In the genomic region with DNA sequence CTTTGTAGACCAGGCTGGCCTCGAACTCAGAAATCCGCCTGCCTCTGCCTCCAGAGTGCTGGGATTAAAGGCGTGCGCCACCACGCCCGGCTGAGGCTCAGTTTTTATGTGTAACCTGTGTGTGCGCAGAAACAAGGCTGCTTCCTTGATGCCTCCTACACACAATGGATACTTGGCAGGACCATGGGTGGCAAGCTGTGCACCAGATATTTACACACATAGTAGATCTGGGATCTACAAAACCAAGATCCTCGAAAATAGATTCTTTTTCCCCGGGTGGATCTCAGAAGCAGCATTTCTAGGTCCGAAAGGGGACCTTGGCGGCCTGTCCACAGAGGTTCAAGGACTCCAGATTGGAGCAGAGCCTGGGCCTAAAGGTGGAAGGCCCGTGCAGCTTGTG, we compare ENCODE assay signal across 7 mouse cellular contexts. TPM values are rescaled to one million over a fixed set of nuclear protein-coding genes. Genes with fewer than 3 reads are reported as not detected.
A peak's percentile ranks its signal among the peaks of the same experiment; 100 is the strongest.
DNase-seq lines count a peak whose midpoint lies in the region; ATAC-seq lines count a peak whose summit lies in the region.

No protein-coding gene starts in this region.

- H3K27me3 ChIP-seq in neural tube, embryonic 11.5 days (ENCODE audit: control insufficient read depth, insufficient read depth, low read length) = peaks cover 15% of the 10 kb centered on the region
- peaks cover 20% of the 10 kb centered on the region for H3K27me3 ChIP-seq in limb, embryonic 15.5 days

- H3K27ac ChIP-seq in neural tube, embryonic 11.5 days (ENCODE audit: low read depth, low read length) = no peak overlapping the region
- no peak overlapping the region; the same call in 1 of the 2 replicates for H3K27ac ChIP-seq in limb, embryonic 15.5 days

- no peaks in the 10 kb centered on the region for H3K9me3 ChIP-seq in neural tube, embryonic 11.5 days (ENCODE audit: control insufficient read depth, low read length)
- H3K9me3 ChIP-seq in limb, embryonic 15.5 days = no peaks in the 10 kb centered on the region

- no peak overlapping the region for H3K9ac ChIP-seq in neural tube, embryonic 11.5 days (ENCODE audit: low read length)
- no peak overlapping the region for H3K9ac ChIP-seq in limb, embryonic 15.5 days

- DNase-seq in neural tube, embryonic 11.5 days (ENCODE audit: low spot score) = no peak
- no peak for DNase-seq in neural tube, embryonic 10.5 days (ENCODE audit: extremely low spot score, low spot score)
- DNase-seq in yolk sac, embryonic 10.5 days (ENCODE audit: low spot score) = peak; percentile 49
- DNase-seq in cerebellum, adult 11-12 months = no peak
- no peak for DNase-seq in left cerebral cortex, adult 18-20 months (ENCODE audit: low spot score in 2 of 2)

- H3K4me1 ChIP-seq in neural tube, embryonic 11.5 days (ENCODE audit: control insufficient read depth, insufficient read depth, low read length) = peaks cover 14% of the 10 kb centered on the region; the same call in 1 of the 2 replicates
- peaks cover 39% of the 10 kb centered on the region for H3K4me1 ChIP-seq in limb, embryonic 15.5 days

- WGBS in neural tube, embryonic 11.5 days = 48% methylated on average over 12 of the region's 12 CpGs
- 46% methylated on average over 12 of the region's 12 CpGs for WGBS in limb, embryonic 15.5 days

- peak overlapping the region; percentile 98 for H3K4me2 ChIP-seq in neural tube, embryonic 11.5 days (ENCODE audit: low read depth)
- H3K4me2 ChIP-seq in limb, embryonic 15.5 days = peak overlapping the region; percentile 98

- H3K4me3 ChIP-seq in neural tube, embryonic 11.5 days (ENCODE audit: low read depth, low read length) = peak overlapping the region; percentile 79
- H3K4me3 ChIP-seq in limb, embryonic 15.5 days = peak overlapping the region; percentile 63

- no peaks in the 10 kb centered on the region for H3K36me3 ChIP-seq in neural tube, embryonic 11.5 days (ENCODE audit: control insufficient read depth, insufficient read depth, low read length)
- H3K36me3 ChIP-seq in limb, embryonic 15.5 days = no peaks in the 10 kb centered on the region

- no peak for ATAC-seq in neural tube, embryonic 11.5 days (ENCODE audit: insufficient read depth, low FRiP score, low TSS enrichment)
- 0 out of 2 replicates have a peak, but pooled peaks have one; percentile 7 for ATAC-seq in erythroid progenitor cell, adult 5-6 weeks (replicated peaks; ENCODE audit: low FRiP score, poor library complexity, severe bottlenecking)
- no peak; the same call in 1 of the 2 replicates for ATAC-seq in limb, embryonic 15.5 days (ENCODE audit: insufficient number of reproducible peaks, low FRiP score, low TSS enrichment, low read depth)

RNA-seq across cellular contexts. Expression of a gene that starts 0.5 kb away (rescaled TPM):
- polyA plus RNA-seq in neural tube, embryonic 11.5 days (2014; fragmentation: Nextera tagmentation; extraction: Ambion mirVana) = 4.0 and 5.3 TPM in 2 replicates
- 1.1 TPM in 1 of 2 replicates, not detected in the other for total RNA-seq in erythroid progenitor cell, adult 5-6 weeks (2015; ENCODE audit: low replicate concordance)
- total RNA-seq in erythroid progenitor cell, adult 5-6 weeks (2017; ENCODE audit: low replicate concordance) = 1.0 and 2.2 TPM in 2 replicates
- 8.5 and 8.6 TPM in 2 replicates for polyA plus RNA-seq in limb, embryonic 15.5 days (2015; fragmentation: Nextera tagmentation; extraction: Ambion mirVana)
- total RNA-seq in left cerebral cortex, adult 18-20 months (2021) = 10 to 100 TPM; 13.7 to 17.9 TPM

RNA-seq across cellular contexts. Expression of a gene that starts 6.6 kb away (rescaled TPM):
- 11.4 and 13.0 TPM in 2 replicates for polyA plus RNA-seq in neural tube, embryonic 11.5 days (2014; fragmentation: Nextera tagmentation; extraction: Ambion mirVana)
- 11.9 and 18.9 TPM in 2 replicates for total RNA-seq in erythroid progenitor cell, adult 5-6 weeks (2015; ENCODE audit: low replicate concordance)
- total RNA-seq in erythroid progenitor cell, adult 5-6 weeks (2017; ENCODE audit: low replicate concordance) = 1.8 and 8.5 TPM in 2 replicates
- polyA plus RNA-seq in limb, embryonic 15.5 days (2015; fragmentation: Nextera tagmentation; extraction: Ambion mirVana) = 21.4 and 24.2 TPM in 2 replicates
- 10 to 100 TPM; 31.8 to 37.8 TPM for total RNA-seq in left cerebral cortex, adult 18-20 months (2021)

RNA-seq across cellular contexts. Expression of a gene that starts 10.4 kb away (rescaled TPM):
- 217 and 227 TPM in 2 replicates for polyA plus RNA-seq in neural tube, embryonic 11.5 days (2014; fragmentation: Nextera tagmentation; extraction: Ambion mirVana)
- total RNA-seq in erythroid progenitor cell, adult 5-6 weeks (2015; ENCODE audit: low replicate concordance) = 114 and 128 TPM in 2 replicates
- total RNA-seq in erythroid progenitor cell, adult 5-6 weeks (2017; ENCODE audit: low replicate concordance) = 46.2 and 81.0 TPM in 2 replicates
- polyA plus RNA-seq in limb, embryonic 15.5 days (2015; fragmentation: Nextera tagmentation; extraction: Ambion mirVana) = 241 and 244 TPM in 2 replicates
- 10 to 100 TPM; 57.6 to 70.5 TPM for total RNA-seq in left cerebral cortex, adult 18-20 months (2021)

RNA-seq across cellular contexts. Expression of a gene that starts 10.4 kb away (rescaled TPM):
- 120 and 128 TPM in 2 replicates for polyA plus RNA-seq in neural tube, embryonic 11.5 days (2014; fragmentation: Nextera tagmentation; extraction: Ambion mirVana)
- total RNA-seq in erythroid progenitor cell, adult 5-6 weeks (2015; ENCODE audit: low replicate concordance) = 34.6 and 55.8 TPM in 2 replicates
- total RNA-seq in erythroid progenitor cell, adult 5-6 weeks (2017; ENCODE audit: low replicate concordance) = 29.7 and 40.0 TPM in 2 replicates
- 136 and 140 TPM in 2 replicates for polyA plus RNA-seq in limb, embryonic 15.5 days (2015; fragmentation: Nextera tagmentation; extraction: Ambion mirVana)
- total RNA-seq in left cerebral cortex, adult 18-20 months (2021) = 10 to 100 TPM; 87.1 to 87.2 TPM

RNA-seq across cellular contexts. Expression of a gene that starts 15.2 kb away (rescaled TPM):
- 5.1 and 6.6 TPM in 2 replicates for polyA plus RNA-seq in neural tube, embryonic 11.5 days (2014; fragmentation: Nextera tagmentation; extraction: Ambion mirVana)
- total RNA-seq in erythroid progenitor cell, adult 5-6 weeks (2015; ENCODE audit: low replicate concordance) = 4.0 and 4.6 TPM in 2 replicates
- not detected in 2 replicates for total RNA-seq in erythroid progenitor cell, adult 5-6 weeks (2017; ENCODE audit: low replicate concordance)
- 10.2 and 10.4 TPM in 2 replicates for polyA plus RNA-seq in limb, embryonic 15.5 days (2015; fragmentation: Nextera tagmentation; extraction: Ambion mirVana)
- 1 to 10 TPM; 1.4 to 4.1 TPM for total RNA-seq in left cerebral cortex, adult 18-20 months (2021)

Comparison
In these comparisons a context has a peak if more than half of its experiments do, and no peak if none do; other contexts are left out.
1. RNA of a gene that starts 0.5 kb away (total RNA-seq): 13.7 to 17.9 TPM in left cerebral cortex, adult 18-20 months; 1.0 to 2.2 TPM in erythroid progenitor cell, adult 5-6 weeks; every median in the first group is over 4 times any median in the second.